21 mouse cellular contexts compared by ENCODE assay signal in genomic region chr9:84754828-84755227, GRCm38 (mm10).
DNase-seq lines count a peak whose midpoint lies in the region; ATAC-seq and TF ChIP-seq lines count a peak whose summit lies in the region.
"Had no signal": no experiment of that assay in that cellular context is flagged by ENCODE, and none has a peak within 500 bp of the region (broad histone marks: within the 10 kb centered on the region; RNA-seq: fewer than 3 reads in every experiment).

No protein-coding gene starts in this region.

- TF ChIP-seq POLR2A in limb, embryonic 14.5 days (IDR thresholded peaks at IDR 0.05; ENCODE audit: borderline replicate concordance, extremely low read depth, insufficient read depth, insufficient read length) = no peak

- DNase-seq in adrenal gland, adult 2 months = peak; percentile 16
- no peak for DNase-seq in adrenal gland, postnatal 14 days
- peak; percentile 79 for DNase-seq in embryonic facial prominence, embryonic 14.5 days (ENCODE audit: low spot score)
- no peak for DNase-seq in embryonic facial prominence, embryonic 10.5 days (ENCODE audit: low spot score)
- DNase-seq in limb, embryonic 10.5 days (ENCODE audit: low spot score) = no peak
- peak; percentile 82 for DNase-seq in limb, embryonic 14.5 days (ENCODE audit: low spot score)
- DNase-seq: adrenal gland, adult 8-10 months; adrenal gland, postnatal 10 days; adrenal gland, postnatal 25 days; B cell, adult 2 months; cerebellum, adult 11 months; cerebellum, adult 11-12 months; cerebellum, adult 18-20 months; cerebellum, adult 2 months had no signal

- H3K4me3 ChIP-seq in embryonic facial prominence, embryonic 14.5 days (ENCODE audit: low read depth, low read length) = no peak overlapping the region
- no peak overlapping the region for H3K4me3 ChIP-seq in embryonic facial prominence, embryonic 10.5 days
- H3K4me3 ChIP-seq in limb, embryonic 13.5 days = no peak overlapping the region
- H3K4me3 ChIP-seq in limb, embryonic 10.5 days = no peak overlapping the region
- no peak overlapping the region for H3K4me3 ChIP-seq in limb, embryonic 14.5 days (replicated peaks; ENCODE audit: low read length)

- no peak overlapping the region for H3K4me2 ChIP-seq in embryonic facial prominence, embryonic 14.5 days (ENCODE audit: low read depth, low read length)
- H3K4me2 ChIP-seq in limb, embryonic 13.5 days (replicated peaks) = no peak overlapping the region
- H3K4me2 ChIP-seq in limb, embryonic 14.5 days (replicated peaks; ENCODE audit: low read depth, low read length, severe bottlenecking) = no peak overlapping the region

- 34% methylated on average over 2 of the region's 2 CpGs for WGBS in embryonic facial prominence, embryonic 14.5 days
- WGBS in embryonic facial prominence, embryonic 10.5 days = 83% methylated on average over 2 of the region's 2 CpGs
- WGBS in limb, embryonic 13.5 days = 62% methylated on average over 2 of the region's 2 CpGs
- 88% methylated on average over 2 of the region's 2 CpGs for WGBS in limb, embryonic 10.5 days
- WGBS in limb, embryonic 14.5 days = 40% methylated on average over 2 of the region's 2 CpGs

- no peaks in the 10 kb centered on the region for H3K36me3 ChIP-seq in embryonic facial prominence, embryonic 14.5 days (ENCODE audit: control insufficient read depth, insufficient read depth, low read length)
- H3K36me3 ChIP-seq in embryonic facial prominence, embryonic 10.5 days (replicated peaks) = no peaks in the 10 kb centered on the region
- H3K36me3 ChIP-seq in limb, embryonic 13.5 days = no peaks in the 10 kb centered on the region
- H3K36me3 ChIP-seq in limb, embryonic 10.5 days = no peaks in the 10 kb centered on the region
- H3K36me3 ChIP-seq in limb, embryonic 14.5 days (ENCODE audit: control insufficient read depth, insufficient read depth, low read length) = no peaks in the 10 kb centered on the region
- H3K36me3 ChIP-seq: G1E had no signal

- no peaks in the 10 kb centered on the region for H3K4me1 ChIP-seq in embryonic facial prominence, embryonic 14.5 days (ENCODE audit: control insufficient read depth, insufficient read depth, low read length)
- H3K4me1 ChIP-seq in embryonic facial prominence, embryonic 10.5 days = no peaks in the 10 kb centered on the region
- no peaks in the 10 kb centered on the region for H3K4me1 ChIP-seq in limb, embryonic 13.5 days
- H3K4me1 ChIP-seq in limb, embryonic 10.5 days = no peaks in the 10 kb centered on the region
- no peaks in the 10 kb centered on the region for H3K4me1 ChIP-seq in limb, embryonic 14.5 days (ENCODE audit: control insufficient read depth, insufficient read depth, low read length)

- no peak overlapping the region for H3K27ac ChIP-seq in embryonic facial prominence, embryonic 14.5 days (replicated peaks; ENCODE audit: low read depth, low read length)
- H3K27ac ChIP-seq in embryonic facial prominence, embryonic 10.5 days (replicated peaks) = no peak overlapping the region
- H3K27ac ChIP-seq in limb, embryonic 13.5 days = no peak overlapping the region
- no peak overlapping the region for H3K27ac ChIP-seq in limb, embryonic 10.5 days
- H3K27ac ChIP-seq in limb, embryonic 14.5 days (replicated peaks; ENCODE audit: low read depth, low read length) = no peak overlapping the region

- H3K9ac ChIP-seq in embryonic facial prominence, embryonic 14.5 days (ENCODE audit: low read depth, low read length) = no peak overlapping the region
- no peak overlapping the region for H3K9ac ChIP-seq in limb, embryonic 13.5 days
- H3K9ac ChIP-seq in limb, embryonic 14.5 days (ENCODE audit: low read depth, low read length, severe bottlenecking) = no peak overlapping the region

- ATAC-seq in embryonic facial prominence, embryonic 14.5 days (ENCODE audit: low read depth) = peak; percentile 68; the same call in 1 of the 2 replicates
- ATAC-seq in limb, embryonic 13.5 days (ENCODE audit: low FRiP score, low read depth) = peak; percentile 59
- ATAC-seq in limb, embryonic 14.5 days (ENCODE audit: low FRiP score, low read depth) = peak; percentile 41
- ATAC-seq in megakaryocyte progenitor cell, adult 5-6 weeks (replicated peaks; ENCODE audit: poor library complexity) = no peak
- ATAC-seq: activated CD4-positive, CD25-positive, alpha-beta regulatory T cell, adult 4 months; CD4-positive, CD25-positive, alpha-beta regulatory T cell, adult 4 months; Patski had no signal

- H3K9me3 ChIP-seq in embryonic facial prominence, embryonic 14.5 days (ENCODE audit: control insufficient read depth, low read length) = no peaks in the 10 kb centered on the region
- H3K9me3 ChIP-seq in embryonic facial prominence, embryonic 10.5 days = no peaks in the 10 kb centered on the region
- no peaks in the 10 kb centered on the region for H3K9me3 ChIP-seq in limb, embryonic 13.5 days
- H3K9me3 ChIP-seq in limb, embryonic 10.5 days (replicated peaks) = no peaks in the 10 kb centered on the region
- H3K9me3 ChIP-seq in limb, embryonic 14.5 days (ENCODE audit: control insufficient read depth, low read length) = no peaks in the 10 kb centered on the region
- H3K9me3 ChIP-seq: G1E had no signal

- no peaks in the 10 kb centered on the region for H3K27me3 ChIP-seq in embryonic facial prominence, embryonic 14.5 days (replicated peaks; ENCODE audit: control insufficient read depth, insufficient read depth, low read length)
- no peaks in the 10 kb centered on the region for H3K27me3 ChIP-seq in embryonic facial prominence, embryonic 10.5 days (replicated peaks; ENCODE audit: low read depth, poor library complexity, severe bottlenecking)
- no peaks in the 10 kb centered on the region for H3K27me3 ChIP-seq in limb, embryonic 13.5 days
- no peaks in the 10 kb centered on the region for H3K27me3 ChIP-seq in limb, embryonic 10.5 days (ENCODE audit: low read depth, poor library complexity, severe bottlenecking)
- H3K27me3 ChIP-seq in limb, embryonic 14.5 days (ENCODE audit: control insufficient read depth, insufficient read depth, low read length) = no peaks in the 10 kb centered on the region
- H3K27me3 ChIP-seq: CH12.LX had no signal

Comparison
In these comparisons a context has a peak if more than half of its experiments do, and no peak if none do; other contexts are left out.
1. DNase-seq: peak in adrenal gland, adult 2 months (single experiment), embryonic facial prominence, embryonic 14.5 days (single experiment) and limb, embryonic 14.5 days (single experiment); none in adrenal gland, postnatal 14 days (single experiment), embryonic facial prominence, embryonic 10.5 days (single experiment) and limb, embryonic 10.5 days (single experiment).